Mouse (Mus musculus) intestine, postnatal 0 days (tissue): Measurements from ENCODE around the gene Tmem234. TPM values are rescaled to one million over a fixed set of nuclear protein-coding genes. Genes with fewer than 3 reads are reported as not detected.

Experiments used
- ATAC-seq: fragments of 200-750 bp; cut with Nextera tagmentation; 2 replicates; pipeline ENCODE4 v1.8.0; 2017; ENCODE audit warnings: mild to moderate bottlenecking, moderate TSS enrichment, moderate library complexity
- H3K27ac ChIP-seq: fragments of 300-500 bp; sonication (generic); 2 replicates; pipeline ENCODE4 v1.5.1; 2014; ENCODE audit warnings: mild to moderate bottlenecking, low read depth, low read length, moderate library complexity
- H3K27me3 ChIP-seq: fragments of 300-500 bp; sonication (generic); replicated peaks from 2 replicates; pipeline ENCODE4 v1.6.1; 2014; ENCODE audit warnings: low read length, mixed read lengths; ENCODE audit not compliant: control insufficient read depth, insufficient read depth
- H3K36me3 ChIP-seq: fragments of 300-500 bp; sonication (generic); 2 replicates; pipeline ENCODE4 v1.6.1; 2014; ENCODE audit warnings: mild to moderate bottlenecking, moderate library complexity; ENCODE audit not compliant: control insufficient read depth, insufficient read depth
- H3K4me1 ChIP-seq: fragments of 300-500 bp; sonication (generic); replicated peaks from 2 replicates; pipeline ENCODE4 v1.6.1; 2014; ENCODE audit warnings: antibody characterized with exemption, low read length, mixed read lengths; ENCODE audit not compliant: control insufficient read depth, insufficient read depth
- H3K4me2 ChIP-seq: fragments of 300-500 bp; sonication (generic); replicated peaks from 2 replicates; pipeline ENCODE4 v1.6.1; 2014; ENCODE audit warnings: low read depth, mild to moderate bottlenecking, moderate library complexity
- H3K4me3 ChIP-seq: fragments of 300-500 bp; sonication (generic); 2 replicates; pipeline ENCODE4 v1.5.1; 2014; ENCODE audit warnings: low read depth, low read length
- H3K9ac ChIP-seq: fragments of 300-500 bp; sonication (generic); 2 replicates; pipeline ENCODE4 v1.6.1; 2014; ENCODE audit warnings: mild to moderate bottlenecking, low read depth, low read length
- H3K9me3 ChIP-seq: fragments of 300-500 bp; sonication (generic); 2 replicates; pipeline ENCODE4 v1.6.1; 2016; ENCODE audit warnings: mixed run types; ENCODE audit not compliant: control insufficient read depth
- CTCF ChIP-seq: sonication (generic); IDR thresholded peaks from 2 replicates; pipeline ENCODE4 v1.5.1; 2016; ENCODE audit warnings: low read depth, mild to moderate bottlenecking, control low read depth, antibody characterized with exemption, moderate library complexity
- WGBS: fragments of 180-500 bp; shearing (Covaris S2); extraction: QIAGEN DNeasy Blood & Tissue Kit; methylation state at CpG from one replicate; pipeline ENCODE4 v1.1.7; 2014; 5-methylcytosine and 5-hydroxymethylcytosine counted together
- polyA plus RNA-seq: library from polyadenylated mRNA; unstranded; fragments of >200 nt; fragmentation: Nextera tagmentation; extraction: Ambion mirVana; gene quantifications from 2 replicates; pipeline ENCODE4 v1.2.1, GENCODE M21; 2015

Gene Tmem234
- polyA plus RNA-seq, 1 experiment from 2014 or later = 135 TPM

- no peak overlapping the region; the same call in 1 of the 2 replicates for H3K4me2 ChIP-seq
- H3K4me3 ChIP-seq = no peak overlapping the region
- H3K4me1 ChIP-seq = no peaks in the 10 kb centered on the region
- 33% methylated on average over 21 of the region's 21 CpGs for WGBS
- TF ChIP-seq CTCF = peak; percentile 73
- no peak overlapping the region for H3K27ac ChIP-seq
- 0 out of 2 replicates have a peak, but pooled peaks have one; percentile 45 for ATAC-seq
- H3K9me3 ChIP-seq = no peaks in the 10 kb centered on the region
- no peaks in the 10 kb centered on the region for H3K36me3 ChIP-seq
- H3K27me3 ChIP-seq = no peaks in the 10 kb centered on the region
- no peak overlapping the region for H3K9ac ChIP-seq
Observed at GRCm38 (mm10) chr4:129576863-129577491, 23.5 kb upstream of the Tmem234 start.

- Histone ChIP-seq H3K27ac (no peak overlapping the region), H3K4me3 (no peak overlapping the region), H3K4me1 (no peaks in the 10 kb centered on the region), H3K4me2 (no peak overlapping the region), H3K27me3 (no peaks in the 10 kb centered on the region), H3K36me3 (no peaks in the 10 kb centered on the region), H3K9me3 (no peaks in the 10 kb centered on the region), H3K9ac (no peak overlapping the region)
- ATAC-seq = no peak
- 78% methylated on average over 7 of the region's 7 CpGs for WGBS
- no peak for TF ChIP-seq CTCF
Observed at GRCm38 (mm10) chr4:129577688-129578087, 22.8 kb upstream of the Tmem234 start.

GRCm38 (mm10) chr4:129578466-129578865, 22.0 kb upstream of the Tmem234 start, which contains the start of gene Fam167b:
Gene Fam167b, minus strand, starts transcription at chr4:129578549.
- TF ChIP-seq CTCF = no peak
- H3K4me3 ChIP-seq = no peak within 1 kb of the TSS
- no peaks in the 10 kb centered on the region for H3K36me3 ChIP-seq
- no peaks in the 10 kb centered on the region for H3K9me3 ChIP-seq
- H3K4me1 ChIP-seq = no peaks in the 10 kb centered on the region
- ATAC-seq = no peak
- H3K4me2 ChIP-seq = no peak within 1 kb of the TSS; the same call in 1 of the 2 replicates
- no peaks in the 10 kb centered on the region for H3K27me3 ChIP-seq
- no peak within 1 kb of the TSS for H3K9ac ChIP-seq
- H3K27ac ChIP-seq = no peak within 1 kb of the TSS
- WGBS = 71% methylated on average over 5 of the region's 5 CpGs

GRCm38 (mm10) chr4:129580347-129580746, 20.1 kb upstream of the Tmem234 start:
- no peak overlapping the region for H3K9ac ChIP-seq
- H3K4me2 ChIP-seq = no peak overlapping the region
- WGBS = 69% methylated on average over 7 of the region's 7 CpGs
- H3K4me1 ChIP-seq = no peaks in the 10 kb centered on the region
- no peaks in the 10 kb centered on the region for H3K9me3 ChIP-seq
- no peak overlapping the region for H3K27ac ChIP-seq
- H3K36me3 ChIP-seq = no peaks in the 10 kb centered on the region
- ATAC-seq = no peak
- no peaks in the 10 kb centered on the region for H3K27me3 ChIP-seq
- no peak for TF ChIP-seq CTCF
- no peak overlapping the region for H3K4me3 ChIP-seq

DNA sequence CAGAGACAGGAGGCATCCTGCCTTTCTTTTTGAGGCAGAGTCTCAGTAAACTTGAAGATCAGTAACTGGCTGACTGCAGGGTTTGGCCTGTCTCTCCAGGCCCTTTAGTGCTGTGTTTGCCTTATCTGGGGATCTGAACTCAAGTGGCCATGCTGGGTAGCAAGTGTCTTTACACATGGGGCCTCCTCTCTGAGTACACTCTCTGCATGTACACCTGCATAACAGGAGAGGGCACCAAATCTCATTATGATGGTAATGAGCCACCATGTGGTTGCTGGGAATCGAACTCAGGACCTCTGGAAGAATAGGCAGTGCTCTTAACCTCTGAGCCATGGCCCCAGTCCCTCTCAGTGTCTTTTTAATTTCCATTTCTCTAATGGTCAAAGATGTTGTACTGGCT, 18.2 kb upstream of the Tmem234 start:
- Histone ChIP-seq H3K36me3 (no peaks in the 10 kb centered on the region), H3K4me3 (no peak overlapping the region), H3K4me2 (no peak overlapping the region), H3K4me1 (no peaks in the 10 kb centered on the region), H3K27me3 (no peaks in the 10 kb centered on the region), H3K27ac (no peak overlapping the region), H3K9me3 (no peaks in the 10 kb centered on the region), H3K9ac (no peak overlapping the region)
- WGBS = 86% methylated on average over 1 of the region's 1 CpGs
- no peak for ATAC-seq
- TF ChIP-seq CTCF = peak; percentile 18; the same call in 1 of the 2 replicates

GRCm38 (mm10) chr4:129584370-129584769, 16.1 kb upstream of the Tmem234 start:
- H3K4me2 ChIP-seq = peak overlapping the region; percentile 71

More at GRCm38 (mm10) chr4:129584370-129584769, 16.1 kb upstream of the Tmem234 start:
- ATAC-seq = no peak
- Histone ChIP-seq H3K4me1 (no peaks in the 10 kb centered on the region), H3K9me3 (no peaks in the 10 kb centered on the region), H3K4me3 (peak overlapping the region; percentile 35; the same call in 1 of the 2 replicates), H3K27me3 (no peaks in the 10 kb centered on the region), H3K27ac (peak overlapping the region; percentile 76; the same call in 1 of the 2 replicates), H3K9ac (peak overlapping the region; percentile 45; the same call in 1 of the 2 replicates), H3K36me3 (no peaks in the 10 kb centered on the region)
- TF ChIP-seq CTCF = no peak
- 82% methylated on average over 1 of the region's 1 CpGs for WGBS
